33 mouse cellular contexts compared by ENCODE assay signal in genomic region chr15:99278271-99278670, GRCm38 (mm10). TPM values are rescaled to one million over a fixed set of nuclear protein-coding genes. Genes with fewer than 3 reads are reported as not detected.
DNase-seq lines count a peak whose midpoint lies in the region; ATAC-seq and TF ChIP-seq lines count a peak whose summit lies in the region.
"Had no signal": no experiment of that assay in that cellular context is flagged by ENCODE, and none has a peak within 500 bp of the region (broad histone marks: within the 10 kb centered on the region; RNA-seq: fewer than 3 reads in every experiment).

No protein-coding gene starts in this region.

- TF ChIP-seq EP300 in stomach, postnatal 0 days (optimal IDR thresholded peaks at IDR 0.05): no peak

- no peak for TF ChIP-seq CTCF in intestine, postnatal 0 days (IDR thresholded peaks at IDR 0.05; ENCODE audit: low read depth)
- TF ChIP-seq CTCF in stomach, postnatal 0 days (IDR thresholded peaks at IDR 0.05; ENCODE audit: low read depth): no peak

- H3K4me1 ChIP-seq in intestine, embryonic 15.5 days (replicated peaks): no peaks in the 10 kb centered on the region
- H3K4me1 ChIP-seq in intestine, postnatal 0 days (replicated peaks; ENCODE audit: control insufficient read depth, insufficient read depth, low read length): no peaks in the 10 kb centered on the region
- H3K4me1 ChIP-seq in stomach, embryonic 16.5 days (ENCODE audit: control insufficient read depth, insufficient read depth, low read length): no peaks in the 10 kb centered on the region; the same call in 1 of the 2 replicates
- no peaks in the 10 kb centered on the region for H3K4me1 ChIP-seq in stomach, postnatal 0 days (replicated peaks; ENCODE audit: control insufficient read depth, insufficient read depth)
- peaks cover 12% of the 10 kb centered on the region for H3K4me1 ChIP-seq in limb, embryonic 13.5 days
- H3K4me1 ChIP-seq: embryonic facial prominence, embryonic 10.5 days; embryonic facial prominence, embryonic 15.5 days; liver, embryonic 15.5 days; lung, embryonic 15.5 days; stomach, embryonic 15.5 days had no signal

- WGBS in intestine, embryonic 15.5 days: 86% methylated on average over 7 of the region's 7 CpGs
- WGBS in intestine, postnatal 0 days: 82% methylated on average over 7 of the region's 7 CpGs
- 86% methylated on average over 7 of the region's 7 CpGs for WGBS in stomach, embryonic 16.5 days
- 84% methylated on average over 7 of the region's 7 CpGs for WGBS in stomach, postnatal 0 days
- WGBS in limb, embryonic 13.5 days: 75% methylated on average over 7 of the region's 7 CpGs

- H3K4me2 ChIP-seq in intestine, embryonic 15.5 days (replicated peaks): no peak overlapping the region
- H3K4me2 ChIP-seq in intestine, postnatal 0 days (replicated peaks; ENCODE audit: low read depth): no peak overlapping the region
- no peak overlapping the region for H3K4me2 ChIP-seq in stomach, embryonic 16.5 days (ENCODE audit: low read depth, low read length)
- no peak overlapping the region for H3K4me2 ChIP-seq in stomach, postnatal 0 days (replicated peaks; ENCODE audit: low read depth)
- no peak overlapping the region for H3K4me2 ChIP-seq in limb, embryonic 13.5 days (replicated peaks)
- H3K4me2 ChIP-seq: embryonic facial prominence, embryonic 15.5 days; forebrain, embryonic 13.5 days; heart, embryonic 11.5 days; hindbrain, embryonic 12.5 days; liver, embryonic 15.5 days; lung, embryonic 15.5 days; midbrain, embryonic 11.5 days; neural tube, embryonic 15.5 days; stomach, embryonic 15.5 days had no signal

- H3K27me3 ChIP-seq in intestine, embryonic 15.5 days (replicated peaks): no peaks in the 10 kb centered on the region
- H3K27me3 ChIP-seq in intestine, postnatal 0 days (replicated peaks; ENCODE audit: control insufficient read depth, insufficient read depth, low read length): no peaks in the 10 kb centered on the region
- H3K27me3 ChIP-seq in stomach, embryonic 16.5 days (ENCODE audit: control insufficient read depth, insufficient read depth, low read length): no peaks in the 10 kb centered on the region
- H3K27me3 ChIP-seq in stomach, postnatal 0 days (ENCODE audit: control insufficient read depth, insufficient read depth, low read length): no peaks in the 10 kb centered on the region
- H3K27me3 ChIP-seq in limb, embryonic 13.5 days: no peaks in the 10 kb centered on the region
- H3K27me3 ChIP-seq: embryonic facial prominence, embryonic 15.5 days; hindbrain, embryonic 12.5 days; lung, embryonic 15.5 days; neural tube, embryonic 15.5 days; Patski; stomach, embryonic 15.5 days had no signal

- 0 out of 2 replicates have a peak, but pooled peaks have one; percentile 12 for ATAC-seq in intestine, embryonic 15.5 days
- ATAC-seq in intestine, postnatal 0 days: no peak
- ATAC-seq in stomach, embryonic 16.5 days (ENCODE audit: insufficient read depth, low FRiP score): 0 out of 2 replicates have a peak, but pooled peaks have one; percentile 33
- no peak for ATAC-seq in stomach, postnatal 0 days (ENCODE audit: low FRiP score, low TSS enrichment)
- no peak for ATAC-seq in limb, embryonic 13.5 days (ENCODE audit: low FRiP score, low read depth)
- ATAC-seq: CD4-positive, CD25-positive, alpha-beta regulatory T cell, adult 4 months; forebrain, embryonic 13.5 days; Patski had no signal

- no peak overlapping the region for H3K4me3 ChIP-seq in intestine, embryonic 15.5 days (replicated peaks)
- H3K4me3 ChIP-seq in intestine, postnatal 0 days (ENCODE audit: low read depth, low read length): no peak overlapping the region
- no peak overlapping the region for H3K4me3 ChIP-seq in stomach, embryonic 16.5 days (replicated peaks; ENCODE audit: low read length)
- H3K4me3 ChIP-seq in stomach, postnatal 0 days (ENCODE audit: low read depth, low read length): no peak overlapping the region
- H3K4me3 ChIP-seq in limb, embryonic 13.5 days: no peak overlapping the region
- H3K4me3 ChIP-seq: embryonic facial prominence, embryonic 10.5 days; embryonic facial prominence, embryonic 15.5 days; forebrain, embryonic 13.5 days; hindbrain, embryonic 12.5 days; liver, embryonic 15.5 days; lung, embryonic 15.5 days; neural tube, embryonic 15.5 days; stomach, embryonic 15.5 days had no signal

- H3K36me3 ChIP-seq in intestine, embryonic 15.5 days: no peaks in the 10 kb centered on the region
- no peaks in the 10 kb centered on the region for H3K36me3 ChIP-seq in intestine, postnatal 0 days (ENCODE audit: control insufficient read depth, insufficient read depth)
- no peaks in the 10 kb centered on the region for H3K36me3 ChIP-seq in stomach, embryonic 16.5 days (ENCODE audit: control insufficient read depth, insufficient read depth, low read length)
- H3K36me3 ChIP-seq in stomach, postnatal 0 days (ENCODE audit: control insufficient read depth, insufficient read depth, low read length): no peaks in the 10 kb centered on the region
- no peaks in the 10 kb centered on the region for H3K36me3 ChIP-seq in limb, embryonic 13.5 days
- H3K36me3 ChIP-seq: embryonic facial prominence, embryonic 10.5 days; embryonic facial prominence, embryonic 15.5 days; hindbrain, embryonic 12.5 days; liver, embryonic 15.5 days; lung, embryonic 15.5 days; neural tube, embryonic 15.5 days; stomach, embryonic 15.5 days had no signal

- no peak overlapping the region for H3K27ac ChIP-seq in intestine, embryonic 15.5 days
- H3K27ac ChIP-seq in intestine, postnatal 0 days (ENCODE audit: low read depth, low read length): no peak overlapping the region
- no peak overlapping the region for H3K27ac ChIP-seq in stomach, embryonic 16.5 days (ENCODE audit: low read length)
- no peak overlapping the region for H3K27ac ChIP-seq in stomach, postnatal 0 days (replicated peaks)
- peak overlapping the region; percentile 45; the same call in 1 of the 2 replicates for H3K27ac ChIP-seq in limb, embryonic 13.5 days
- H3K27ac ChIP-seq: embryonic facial prominence, embryonic 10.5 days; embryonic facial prominence, embryonic 15.5 days; forebrain, embryonic 13.5 days; hindbrain, embryonic 12.5 days; kidney, postnatal 0 days; liver, embryonic 15.5 days; lung, embryonic 15.5 days; neural tube, embryonic 15.5 days; stomach, embryonic 15.5 days had no signal

- H3K9ac ChIP-seq in intestine, embryonic 15.5 days: no peak overlapping the region
- no peak overlapping the region for H3K9ac ChIP-seq in intestine, postnatal 0 days (ENCODE audit: low read depth, low read length)
- no peak overlapping the region for H3K9ac ChIP-seq in stomach, embryonic 16.5 days (ENCODE audit: low read length)
- no peak overlapping the region for H3K9ac ChIP-seq in stomach, postnatal 0 days (ENCODE audit: low read length)
- 0 out of 2 replicates have a peak overlapping the region, but pooled peaks have one; percentile 39 for H3K9ac ChIP-seq in limb, embryonic 13.5 days
- H3K9ac ChIP-seq: embryonic facial prominence, embryonic 15.5 days; forebrain, embryonic 13.5 days; hindbrain, embryonic 12.5 days; liver, embryonic 15.5 days; lung, embryonic 15.5 days; neural tube, embryonic 15.5 days; stomach, embryonic 15.5 days had no signal

- no peak for DNase-seq in stomach, postnatal 0 days (ENCODE audit: low spot score)
- DNase-seq in kidney, adult 11 months: no peak
- no peak for DNase-seq in left cerebral cortex, adult 18-20 months (ENCODE audit: low spot score in 2 of 2)
- DNase-seq: adrenal gland, postnatal 25 days; cerebellum, adult 18-20 months; gastrocnemius, postnatal 14 days; heart, postnatal 36 days; kidney, adult 8-10 months; layer of hippocampus, postnatal 36 days; right cerebral cortex, postnatal 25 days; thymus, adult 18-20 months; thymus, postnatal 25 days had no signal

- H3K9me3 ChIP-seq in intestine, embryonic 15.5 days: no peaks in the 10 kb centered on the region
- H3K9me3 ChIP-seq in intestine, postnatal 0 days (ENCODE audit: control insufficient read depth): no peaks in the 10 kb centered on the region
- H3K9me3 ChIP-seq in stomach, embryonic 16.5 days (replicated peaks; ENCODE audit: control insufficient read depth, low read length): no peaks in the 10 kb centered on the region
- no peaks in the 10 kb centered on the region for H3K9me3 ChIP-seq in stomach, postnatal 0 days (ENCODE audit: control insufficient read depth, low read length)
- H3K9me3 ChIP-seq in limb, embryonic 13.5 days: no peaks in the 10 kb centered on the region
- H3K9me3 ChIP-seq: embryonic facial prominence, embryonic 10.5 days; embryonic facial prominence, embryonic 15.5 days; forebrain, embryonic 13.5 days; hindbrain, embryonic 12.5 days; liver, embryonic 15.5 days; lung, embryonic 15.5 days; neural tube, embryonic 15.5 days; stomach, embryonic 15.5 days had no signal

RNA-seq across cellular contexts. Expression of gene Prpf40b, which starts 16.6 kb away (rescaled TPM):
- 35.0 and 42.6 TPM in 2 replicates for polyA plus RNA-seq in intestine, embryonic 15.5 days (2015; fragmentation: Nextera tagmentation; extraction: Ambion mirVana)
- polyA plus RNA-seq in intestine, postnatal 0 days (2015; fragmentation: Nextera tagmentation; extraction: Ambion mirVana): 10.8 and 12.7 TPM in 2 replicates
- polyA plus RNA-seq in stomach, embryonic 16.5 days (2015; fragmentation: Nextera tagmentation; extraction: Ambion mirVana): 42.5 and 44.3 TPM in 2 replicates
- polyA plus RNA-seq in stomach, postnatal 0 days (2015; fragmentation: Nextera tagmentation; extraction: Ambion mirVana): 16.1 and 18.3 TPM in 2 replicates
- 77.6 and 80.3 TPM in 2 replicates for polyA plus RNA-seq in limb, embryonic 13.5 days (2015; fragmentation: Nextera tagmentation; extraction: Ambion mirVana)
- 100 to 1,000 TPM in 1 of 2 experiments, 10 to 100 TPM in 1; 93.7 to 100 TPM for total RNA-seq in left cerebral cortex, adult 18-20 months (2021)

RNA-seq across cellular contexts. Expression of gene Fam186b, which starts 17.4 kb away (rescaled TPM):
- polyA plus RNA-seq in intestine, embryonic 15.5 days (2015; fragmentation: Nextera tagmentation; extraction: Ambion mirVana): 0.18 TPM in 1 of 2 replicates, not detected in the other
- not detected in 2 replicates for polyA plus RNA-seq in intestine, postnatal 0 days (2015; fragmentation: Nextera tagmentation; extraction: Ambion mirVana)
- 0.06 and 0.10 TPM in 2 replicates for polyA plus RNA-seq in stomach, embryonic 16.5 days (2015; fragmentation: Nextera tagmentation; extraction: Ambion mirVana)
- 0.28 TPM in 1 of 2 replicates, not detected in the other for polyA plus RNA-seq in stomach, postnatal 0 days (2015; fragmentation: Nextera tagmentation; extraction: Ambion mirVana)
- polyA plus RNA-seq in limb, embryonic 13.5 days (2015; fragmentation: Nextera tagmentation; extraction: Ambion mirVana): 0.15 and 0.36 TPM in 2 replicates
- total RNA-seq in left cerebral cortex, adult 18-20 months (2021): 1 to 10 TPM; 1.5 to 1.8 TPM
- total RNA-seq: gastrocnemius, postnatal 14 days; granulocyte monocyte progenitor cell, adult 5-6 weeks; heart, postnatal 36 days; liver, adult 2 months; megakaryocyte, adult 5-6 weeks had no signal
- polyA plus RNA-seq: large intestine, adult 2 months; liver, adult 2 months; liver, embryonic 15.5 days had no signal

RNA-seq across cellular contexts. Expression of gene Mcrs1, which starts 26.5 kb away (rescaled TPM):
- polyA plus RNA-seq in intestine, embryonic 15.5 days (2015; fragmentation: Nextera tagmentation; extraction: Ambion mirVana): 119 and 121 TPM in 2 replicates
- 86.8 and 92.0 TPM in 2 replicates for polyA plus RNA-seq in intestine, postnatal 0 days (2015; fragmentation: Nextera tagmentation; extraction: Ambion mirVana)
- 98.7 and 113 TPM in 2 replicates for polyA plus RNA-seq in stomach, embryonic 16.5 days (2015; fragmentation: Nextera tagmentation; extraction: Ambion mirVana)
- 64.2 and 66.4 TPM in 2 replicates for polyA plus RNA-seq in stomach, postnatal 0 days (2015; fragmentation: Nextera tagmentation; extraction: Ambion mirVana)
- polyA plus RNA-seq in limb, embryonic 13.5 days (2015; fragmentation: Nextera tagmentation; extraction: Ambion mirVana): 143 and 144 TPM in 2 replicates
- total RNA-seq in left cerebral cortex, adult 18-20 months (2021): 10 to 100 TPM; 82.3 to 83.1 TPM

RNA-seq across cellular contexts. Expression of gene Kcnh3, which starts 53.6 kb away (rescaled TPM):
- 0.45 and 1.00 TPM in 2 replicates for polyA plus RNA-seq in intestine, embryonic 15.5 days (2015; fragmentation: Nextera tagmentation; extraction: Ambion mirVana)
- 0.20 and 0.48 TPM in 2 replicates for polyA plus RNA-seq in intestine, postnatal 0 days (2015; fragmentation: Nextera tagmentation; extraction: Ambion mirVana)
- polyA plus RNA-seq in stomach, embryonic 16.5 days (2015; fragmentation: Nextera tagmentation; extraction: Ambion mirVana): 0.52 and 0.66 TPM in 2 replicates
- 0.29 and 0.30 TPM in 2 replicates for polyA plus RNA-seq in stomach, postnatal 0 days (2015; fragmentation: Nextera tagmentation; extraction: Ambion mirVana)
- 0.28 and 0.37 TPM in 2 replicates for polyA plus RNA-seq in limb, embryonic 13.5 days (2015; fragmentation: Nextera tagmentation; extraction: Ambion mirVana)
- total RNA-seq in left cerebral cortex, adult 18-20 months (2021): 100 to 1,000 TPM; 160 to 178 TPM
- total RNA-seq: gastrocnemius, postnatal 14 days; granulocyte monocyte progenitor cell, adult 5-6 weeks; megakaryocyte, adult 5-6 weeks had no signal
- polyA plus RNA-seq: heart, embryonic 11.5 days; liver, adult 2 months had no signal

Comparison
In these comparisons a context has a peak if more than half of its experiments do, and no peak if none do; other contexts are left out.
1. ATAC-seq: peak in intestine, embryonic 15.5 days (single experiment) and stomach, embryonic 16.5 days (single experiment); none in intestine, postnatal 0 days (single experiment), stomach, postnatal 0 days (single experiment) and limb, embryonic 13.5 days (single experiment).